Mouse (Mus musculus) T-helper 2 cell (primary cell): ENCODE results near the gene Bicc1.

Experiments used
- in situ Hi-C: fragments of 300-600 bp; cut with MboI, MseI; formaldehyde crosslinking; loops from one replicate; pipeline ENCODE4 v1.15.1; 2025; ENCODE audit warnings: high pct_unique_total_duplicates

Gene Bicc1

GRCm38 (mm10) chr10:71122480-71122879 is 37.0 kb downstream of the Bicc1 start:
- in situ Hi-C loops: no loop called here

GRCm38 (mm10) chr10:71120769-71121165 is 38.7 kb downstream of the Bicc1 start:
- in situ Hi-C loops: no loop called here

DNA sequence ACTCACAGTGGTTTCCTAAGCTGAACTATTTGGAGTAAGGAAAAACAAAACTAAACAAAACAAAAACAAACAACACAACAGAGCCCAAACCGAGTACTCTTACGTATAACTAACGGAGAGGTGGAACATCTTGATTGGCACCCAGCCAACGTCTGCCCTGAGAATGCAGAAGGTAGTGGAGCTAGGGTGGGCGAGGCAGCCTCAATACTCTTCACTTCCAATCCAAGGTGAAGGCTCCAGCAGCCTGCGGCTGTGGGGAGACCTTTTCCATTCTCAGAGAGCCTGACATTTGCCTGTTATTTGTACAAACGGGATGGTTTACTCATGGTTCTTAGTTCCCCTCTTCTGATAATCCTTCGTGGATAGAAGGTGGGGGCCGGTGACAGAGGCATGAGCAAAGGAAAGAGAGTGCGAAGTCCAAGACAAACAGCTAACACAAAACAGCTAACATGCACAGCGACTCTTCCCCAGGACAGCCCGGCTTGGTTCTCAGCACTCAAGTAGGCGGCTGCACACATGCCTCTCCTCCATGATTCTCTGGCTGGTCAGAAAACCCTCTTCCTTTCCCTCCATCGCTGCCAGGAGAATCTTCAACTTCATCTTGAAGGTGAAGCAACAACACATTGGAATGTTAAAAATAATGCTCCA is 39.3 kb downstream of the Bicc1 start:
- in situ Hi-C loops: no loop called here

- in situ Hi-C loops: no loop called here
Observed at GRCm38 (mm10) chr10:71119120-71119847, 40.2 kb downstream of the Bicc1 start.

DNA sequence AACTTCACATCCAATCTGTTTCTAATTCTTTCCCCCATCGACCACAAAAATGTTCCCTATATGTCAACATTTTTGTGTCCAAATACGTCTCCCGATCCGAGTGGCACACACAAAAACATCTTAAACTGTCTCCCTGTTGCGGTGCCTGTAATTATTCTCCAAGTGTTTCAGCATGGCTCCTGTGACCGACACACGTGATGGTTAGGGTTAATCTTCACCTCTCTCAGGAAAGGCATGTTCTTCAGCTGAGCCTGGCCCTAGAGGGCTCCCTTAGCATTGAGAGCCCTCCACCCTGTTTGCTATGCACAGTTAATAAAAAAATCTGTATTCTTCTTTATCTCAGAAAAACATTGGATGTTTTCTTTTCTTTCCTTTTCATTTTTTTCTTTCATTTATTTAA is 41.7 kb downstream of the Bicc1 start:
- in situ Hi-C loops: no loop called here

DNA sequence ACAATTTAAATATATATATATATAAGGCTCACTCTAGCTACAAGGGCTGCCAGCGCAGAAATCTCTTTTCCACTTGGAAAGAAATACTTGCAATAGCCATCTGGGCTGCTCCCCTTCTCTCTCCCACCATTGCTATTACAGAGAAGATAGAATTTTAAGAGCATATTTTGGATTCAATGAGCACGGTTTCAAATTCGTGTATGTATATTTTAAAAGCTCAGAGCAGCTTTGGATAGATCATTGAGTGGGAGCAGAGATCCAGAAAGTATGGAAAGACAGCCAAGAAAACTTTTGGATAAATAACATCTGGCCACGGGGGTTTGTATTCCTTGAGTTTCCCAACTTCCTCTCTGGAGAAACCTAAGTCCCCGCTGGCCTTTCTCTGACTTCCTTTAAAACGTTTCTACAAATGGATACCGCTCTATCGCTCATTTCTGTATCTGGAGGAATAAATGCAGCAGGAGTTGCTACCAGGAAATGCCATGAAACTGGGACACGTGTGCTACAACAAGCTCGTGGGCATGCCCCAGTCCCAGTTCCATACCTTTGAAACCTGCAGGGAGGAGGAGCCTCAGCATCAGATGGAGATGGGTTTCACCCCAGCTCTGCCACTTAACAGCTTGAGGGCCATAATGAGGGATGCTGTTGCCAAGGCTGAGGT is 45.1 kb downstream of the Bicc1 start:
- in situ Hi-C loops: no loop called here

DNA sequence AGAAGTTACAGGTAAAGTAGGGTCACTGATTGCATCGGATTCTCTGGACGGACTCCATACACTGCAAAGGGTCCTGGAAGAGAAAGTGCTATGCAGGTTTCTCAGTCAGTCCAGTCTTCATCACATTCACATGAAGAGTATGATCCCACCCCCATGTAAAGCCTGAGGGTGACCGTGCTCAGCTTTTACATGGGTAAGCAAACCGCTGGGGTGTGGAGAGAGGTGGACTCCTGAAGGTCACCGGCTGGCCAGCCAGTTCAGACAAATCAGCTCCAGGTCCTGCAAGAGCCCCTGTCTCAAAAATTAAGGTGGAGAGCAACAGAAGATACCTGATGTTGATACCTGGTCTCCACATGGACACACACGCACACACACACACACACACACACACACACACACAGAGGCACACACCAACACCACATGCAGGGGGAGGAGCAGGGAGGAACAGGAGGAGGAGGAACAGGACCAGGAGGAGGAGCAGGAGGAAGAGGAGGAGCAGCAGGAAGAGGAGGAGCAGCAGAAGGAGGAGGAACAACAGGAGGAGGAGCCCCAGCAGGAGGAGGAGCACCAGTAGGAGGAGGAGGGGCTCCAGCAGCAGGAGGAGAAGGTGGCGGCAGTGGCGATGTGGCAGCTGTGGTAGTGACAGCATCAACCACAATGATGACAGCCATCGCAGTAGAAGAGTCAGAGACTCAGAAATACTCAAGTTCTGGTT is 52.9 kb downstream of the Bicc1 start:
- in situ Hi-C loops: no loop called here

- in situ Hi-C loops: no loop called here
Observed at GRCm38 (mm10) chr10:71104791-71105190, 54.7 kb downstream of the Bicc1 start.

- in situ Hi-C loops: no loop called here
Observed at GRCm38 (mm10) chr10:71100815-71101499, 58.5 kb downstream of the Bicc1 start.

DNA sequence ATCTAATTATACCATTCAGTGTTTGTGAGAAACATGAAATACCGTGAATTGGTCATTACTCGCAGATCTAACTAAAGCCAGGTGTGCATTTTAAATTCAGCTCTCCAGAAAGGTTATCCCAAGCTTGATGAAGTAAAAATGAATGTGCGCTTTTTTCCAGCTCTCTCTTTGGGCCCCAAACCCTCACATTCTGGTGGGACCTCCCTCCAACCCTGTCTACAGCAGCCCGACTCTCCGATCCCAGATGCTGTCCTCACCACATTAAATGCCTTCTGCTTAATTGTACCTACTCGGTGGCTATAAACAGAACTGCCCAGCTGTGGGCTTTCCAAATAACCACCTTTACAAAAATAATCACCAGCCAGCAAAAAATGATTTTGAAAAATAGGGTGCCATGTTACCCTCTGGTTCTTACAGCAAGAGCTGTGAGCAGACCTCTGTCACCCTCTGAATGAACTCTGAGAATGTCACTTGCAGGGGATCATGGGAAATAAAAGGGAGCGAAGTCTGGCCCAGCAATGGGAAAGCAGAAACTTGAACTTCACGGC is 64.7 kb downstream of the Bicc1 start:
- in situ Hi-C loops: no loop called here

- in situ Hi-C loops: no loop called here
Observed at GRCm38 (mm10) chr10:71093312-71093711, 66.2 kb downstream of the Bicc1 start.

DNA sequence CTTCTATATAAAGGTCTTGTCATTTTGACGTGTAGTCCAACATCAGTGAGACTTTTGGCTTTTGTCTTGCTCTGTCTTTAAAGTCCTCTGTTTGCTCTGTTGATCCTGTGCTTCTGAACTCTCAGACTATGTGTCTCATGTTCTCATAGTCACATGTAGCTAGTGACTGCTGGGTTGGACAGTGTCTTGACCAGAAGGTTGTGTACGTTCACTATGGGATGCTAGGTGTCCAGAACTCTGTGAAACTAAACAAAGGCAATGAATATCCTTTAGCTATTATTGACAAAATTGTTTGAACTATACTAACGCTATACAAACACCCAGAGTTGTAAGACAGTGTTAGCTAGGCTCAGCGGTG is 72.2 kb downstream of the Bicc1 start:
- in situ Hi-C loops: no loop called here

DNA sequence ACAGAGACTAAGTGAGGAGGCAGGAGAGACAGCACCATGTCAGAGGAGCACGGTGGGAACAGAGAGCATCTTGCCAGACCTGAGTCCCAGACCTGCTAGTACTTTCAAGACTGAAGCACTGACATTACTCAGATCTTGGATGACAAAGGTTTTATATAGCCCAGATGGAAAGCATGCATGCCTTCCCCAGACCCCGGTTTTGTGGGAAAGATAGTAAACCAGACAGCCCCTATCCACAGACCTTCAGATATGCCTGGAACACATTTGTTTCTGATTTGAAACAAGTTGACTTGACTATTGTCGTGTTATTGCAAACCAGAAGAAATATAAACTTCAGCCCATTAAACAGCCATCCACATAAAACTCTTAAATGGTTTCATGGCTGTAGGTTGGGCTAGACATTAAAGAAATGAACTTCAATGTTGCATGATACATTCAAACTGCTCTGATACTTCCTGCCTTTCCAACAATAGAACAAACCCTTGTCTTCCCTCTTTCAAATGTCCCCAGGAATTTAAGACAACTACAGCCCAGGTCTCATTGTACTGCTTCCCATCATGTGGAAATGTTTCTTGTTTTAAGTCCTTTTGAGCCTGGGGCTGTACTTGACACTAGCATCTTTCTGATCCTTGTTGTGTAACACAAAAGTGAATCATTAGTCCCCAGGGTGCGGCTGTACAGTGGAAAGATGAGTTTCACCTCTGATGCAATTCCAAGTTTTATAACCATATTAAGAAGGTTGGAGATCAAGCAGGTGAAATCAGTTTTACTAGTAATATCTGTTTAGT is 72.7 kb downstream of the Bicc1 start:
- in situ Hi-C loops: no loop called here

- in situ Hi-C loops: no loop called here
Observed at GRCm38 (mm10) chr10:71082986-71083385, 76.5 kb downstream of the Bicc1 start.

DNA sequence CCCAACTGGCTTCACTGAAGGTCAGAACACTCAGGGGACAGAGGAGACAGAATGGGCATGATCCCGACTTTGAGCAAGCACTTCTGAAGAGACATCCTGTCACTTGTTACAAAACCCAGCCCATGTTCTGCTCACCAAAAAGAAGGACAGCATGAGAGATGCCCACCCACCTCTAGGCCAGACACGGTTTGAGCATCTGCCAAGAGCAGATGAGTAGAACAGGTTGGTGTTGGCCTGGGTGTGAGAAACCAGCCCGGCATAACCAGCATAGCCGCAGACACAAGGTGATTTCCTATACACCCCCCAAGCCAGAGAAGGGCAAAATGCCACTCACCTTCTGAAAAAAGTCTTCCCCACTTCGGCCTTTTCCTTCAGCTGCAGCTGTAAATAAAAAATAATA is 80.6 kb downstream of the Bicc1 start:
- in situ Hi-C loops: no loop called here

DNA sequence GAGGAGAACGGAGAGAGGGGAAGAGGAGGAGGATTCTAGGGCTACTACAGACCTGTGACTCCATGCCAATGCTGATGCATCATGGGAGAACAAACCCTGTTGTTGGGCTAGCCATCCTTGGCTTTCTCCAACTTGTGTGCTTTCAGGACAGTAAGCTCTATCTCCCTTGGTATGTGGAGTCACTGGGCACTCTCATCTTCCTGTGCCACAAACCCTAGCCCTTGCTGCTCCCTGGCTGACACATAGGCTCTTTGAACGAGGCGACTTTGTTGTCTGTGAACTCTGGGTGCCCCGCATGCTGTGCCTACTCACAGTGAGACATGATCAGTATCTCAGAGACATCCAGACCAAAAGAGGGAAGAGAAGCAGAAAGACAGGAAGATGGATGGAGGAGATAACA is 94.5 kb downstream of the Bicc1 start:
- in situ Hi-C loops: no loop called here

GRCm38 (mm10) chr10:71064576-71064975 is 94.9 kb downstream of the Bicc1 start:
- in situ Hi-C loops: no loop called here

DNA sequence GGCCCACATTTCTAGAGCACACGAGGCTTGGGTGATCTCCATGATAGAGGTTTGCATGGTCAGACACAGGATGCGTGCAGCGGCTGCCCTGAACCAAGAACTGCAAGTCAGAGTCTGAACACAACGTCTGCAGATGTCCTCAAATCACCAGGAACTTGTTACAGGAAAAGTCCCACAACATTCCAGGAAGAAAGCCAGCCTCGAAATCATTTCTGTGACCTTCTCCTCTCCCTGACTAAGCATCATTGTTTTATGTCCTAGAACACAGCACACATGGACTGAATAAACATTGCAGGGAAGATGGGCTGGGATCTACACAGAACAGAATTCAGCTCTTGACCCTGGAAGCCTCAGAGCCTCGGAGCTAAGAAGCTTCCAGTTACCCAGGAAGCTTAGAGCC is 97.3 kb downstream of the Bicc1 start:
- in situ Hi-C loops: no loop called here

GRCm38 (mm10) chr10:71060269-71060668 is 99.2 kb downstream of the Bicc1 start:
- in situ Hi-C loops: no loop called here

DNA sequence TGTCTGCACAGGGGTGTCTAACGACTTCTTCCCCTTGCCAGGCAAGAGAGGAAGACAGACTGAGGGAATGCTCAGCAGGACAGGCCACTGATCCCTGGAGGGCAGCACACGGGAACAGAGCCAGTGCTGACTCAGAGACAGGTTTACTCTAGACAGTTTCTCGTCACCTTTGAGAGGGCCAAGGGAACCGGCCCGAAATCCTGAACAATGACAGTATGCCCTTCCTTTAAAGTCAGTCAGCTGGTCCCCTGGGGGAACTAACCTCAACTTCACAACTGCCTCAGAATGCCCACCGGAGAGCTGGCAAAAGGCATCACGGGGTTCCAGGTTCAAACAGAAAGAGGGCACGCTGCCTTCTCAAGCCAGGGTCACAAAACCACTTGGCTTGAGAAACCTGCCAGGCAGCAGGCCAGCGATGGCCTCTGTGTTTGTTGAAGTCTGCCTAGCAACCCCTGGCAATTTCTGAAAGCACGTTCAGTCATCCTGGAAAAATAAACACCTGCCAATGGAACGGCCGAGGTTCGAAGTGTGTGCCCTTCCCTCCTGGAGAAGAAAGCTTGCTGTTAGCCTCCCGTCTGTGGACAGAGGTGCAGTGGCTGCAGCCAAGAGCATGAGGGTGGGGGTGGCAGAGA is 100.8 kb downstream of the Bicc1 start:
- in situ Hi-C loops: no loop called here
